Mouse (Mus musculus): Measurements from ENCODE around the gene Il21r. TPM values are rescaled to one million over a fixed set of nuclear protein-coding genes. Genes with fewer than 3 reads are reported as not detected.

Il21r gene
- polyA plus RNA-seq, 1 experiment: 0.39 TPM

DNA sequence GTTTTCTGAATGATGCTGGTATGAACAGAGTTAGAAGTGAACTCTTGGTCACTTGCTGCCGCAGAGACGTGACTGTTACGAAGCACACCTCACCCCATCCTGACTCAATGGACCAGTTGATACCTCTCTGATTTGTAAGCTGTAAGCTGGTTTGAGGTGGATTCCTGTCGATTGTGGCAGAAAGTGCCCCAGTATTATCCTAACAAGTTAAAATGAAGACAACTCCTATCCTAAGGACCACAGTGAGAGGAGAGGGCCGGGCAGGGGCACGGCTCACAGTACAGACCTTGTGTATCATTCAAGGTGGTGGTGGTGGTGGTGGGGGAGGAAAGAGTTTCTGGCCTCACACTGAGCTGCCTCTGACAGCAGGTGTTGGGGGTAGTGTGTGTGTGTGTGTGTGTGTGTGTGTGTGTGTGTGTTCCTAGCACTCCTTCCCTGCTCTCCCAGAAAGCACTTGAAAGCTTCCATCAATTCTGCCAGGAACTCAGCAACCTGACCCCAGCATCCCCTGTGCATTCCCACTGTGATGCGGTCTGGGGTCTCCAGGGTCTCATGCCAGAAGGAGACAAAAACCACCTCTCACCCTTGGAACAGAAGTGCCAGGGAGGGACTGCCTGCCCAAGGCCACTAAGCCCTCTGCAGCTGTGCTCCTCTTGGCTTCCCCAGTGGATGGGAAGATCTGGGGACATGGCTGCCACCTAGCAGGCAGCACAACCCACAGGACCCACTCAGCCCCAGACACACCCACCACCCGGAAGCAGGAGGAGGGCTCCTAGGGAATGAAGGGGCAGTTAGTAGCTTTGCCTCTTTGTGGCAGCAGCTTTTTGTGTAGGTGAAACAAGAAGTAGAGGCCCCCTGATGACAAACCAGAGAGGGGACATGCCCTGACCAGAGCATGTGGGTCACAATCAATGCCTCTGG is 34.3 kb downstream of the Il21r start:
- Histone ChIP-seq H3K27me3 (ENCODE audit: control insufficient read depth, insufficient read depth, low read length) (no peaks in the 10 kb centered on the region), H3K27ac (ENCODE audit: insufficient read depth, low read length) (no peak overlapping the region), H3K4me1 (ENCODE audit: control insufficient read depth, insufficient read depth, low read length) (peaks cover 10% of the 10 kb centered on the region), H3K4me3 (replicated peaks; ENCODE audit: insufficient read depth, low read depth, low read length) (no peak overlapping the region)
- TF ChIP-seq POLR2A (IDR thresholded peaks at IDR 0.05; ENCODE audit: borderline replicate concordance, insufficient read depth, low read length): no peak
- TF ChIP-seq CTCF (IDR thresholded peaks at IDR 0.05; ENCODE audit: borderline replicate concordance, insufficient read depth, low read depth, low read length): no peak
- DNase-seq: no peak
- WGBS: 88% methylated on average over 8 of the region's 8 CpGs

- TF ChIP-seq POLR2A (IDR thresholded peaks at IDR 0.05; ENCODE audit: borderline replicate concordance, insufficient read depth, low read length): no peak
- no peak overlapping the region for H3K4me3 ChIP-seq (replicated peaks; ENCODE audit: insufficient read depth, low read depth, low read length)
- H3K27ac ChIP-seq (ENCODE audit: insufficient read depth, low read length): no peak overlapping the region
- H3K4me1 ChIP-seq (ENCODE audit: control insufficient read depth, insufficient read depth, low read length): peaks cover 10% of the 10 kb centered on the region; the same call in 1 of the 2 replicates
- DNase-seq: no peak
- 72% methylated on average over 6 of the region's 6 CpGs for WGBS
- H3K27me3 ChIP-seq (ENCODE audit: control insufficient read depth, insufficient read depth, low read length): no peaks in the 10 kb centered on the region
These were observed 35.1 kb downstream of the Il21r start for GRCm38 (mm10) chr7:125638376-125638775.

DNA sequence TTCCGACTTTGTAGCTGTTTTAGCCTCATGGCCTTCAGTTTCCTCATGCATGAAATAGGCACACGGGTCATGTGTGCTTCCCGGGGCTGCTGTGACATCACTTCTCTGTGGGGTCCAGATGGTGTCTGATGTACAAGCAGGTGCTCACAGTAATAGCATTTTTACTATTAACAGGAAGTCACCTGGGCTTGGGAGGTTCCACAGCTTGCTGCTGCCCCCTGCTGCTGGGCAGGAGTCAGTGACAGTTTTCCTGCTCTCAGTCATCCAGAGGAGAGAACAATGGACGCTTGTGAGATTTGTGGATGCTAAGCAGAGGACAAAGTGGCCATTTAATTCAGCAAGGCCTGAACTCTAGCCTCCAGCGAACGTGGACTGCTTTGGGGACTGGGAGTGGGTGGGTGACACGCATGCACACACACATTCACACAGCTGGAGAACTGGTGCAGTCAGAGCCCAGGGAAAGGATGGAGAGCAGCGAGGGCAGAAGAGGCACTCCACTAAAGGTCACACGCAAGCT is 35.7 kb downstream of the Il21r start:
- peak overlapping the region; percentile 2; the same call in 1 of the 2 replicates for H3K27ac ChIP-seq (ENCODE audit: insufficient read depth, low read length)

GRCm38 (mm10) chr7:125643880-125644279 is 40.7 kb downstream of the Il21r start:
- TF ChIP-seq POLR2A (IDR thresholded peaks at IDR 0.05; ENCODE audit: borderline replicate concordance, insufficient read depth, low read length): no peak
- TF ChIP-seq CTCF (IDR thresholded peaks at IDR 0.05; ENCODE audit: borderline replicate concordance, insufficient read depth, low read depth, low read length): no peak
- DNase-seq: peak in 1 of 2 experiments; percentile 24

More for the DNA sequence above, 35.7 kb downstream of the Il21r start:
- no peaks in the 10 kb centered on the region for H3K27me3 ChIP-seq (ENCODE audit: control insufficient read depth, insufficient read depth, low read length)
- DNase-seq: peak; percentile 80 to 82
- no peak overlapping the region for H3K4me3 ChIP-seq (replicated peaks; ENCODE audit: insufficient read depth, low read depth, low read length)
- H3K4me1 ChIP-seq (ENCODE audit: control insufficient read depth, insufficient read depth, low read length): peaks cover 10% of the 10 kb centered on the region
- no peak for TF ChIP-seq POLR2A (IDR thresholded peaks at IDR 0.05; ENCODE audit: borderline replicate concordance, insufficient read depth, low read length)
- peak; percentile 95 for TF ChIP-seq CTCF (IDR thresholded peaks at IDR 0.05; ENCODE audit: borderline replicate concordance, insufficient read depth, low read depth, low read length)
- WGBS: 34% methylated on average over 9 of the region's 9 CpGs

DNA sequence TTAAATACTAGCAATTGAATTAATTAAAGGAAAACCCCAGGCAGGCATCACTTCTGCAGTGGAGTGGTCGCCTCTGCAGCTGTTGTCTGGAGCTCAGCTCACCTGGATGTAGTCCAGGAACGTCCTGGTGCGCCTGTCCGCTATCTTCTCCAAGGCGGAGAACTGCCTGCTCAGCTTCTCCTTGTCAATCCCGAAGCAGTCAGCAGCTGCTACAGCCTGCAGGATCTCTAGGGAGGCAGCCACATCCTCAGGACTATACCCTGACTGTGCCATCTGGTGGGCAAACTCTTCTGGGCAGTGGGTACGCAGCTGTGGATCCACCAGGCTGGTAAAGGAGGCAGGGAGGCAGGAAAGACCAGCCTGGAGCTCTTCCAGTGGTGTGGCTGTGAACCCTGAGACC is 42.2 kb downstream of the Il21r start:
- no peak overlapping the region for H3K4me3 ChIP-seq (replicated peaks; ENCODE audit: insufficient read depth, low read depth, low read length)
- H3K27me3 ChIP-seq (ENCODE audit: control insufficient read depth, insufficient read depth, low read length): no peaks in the 10 kb centered on the region
- no peak overlapping the region for H3K27ac ChIP-seq (ENCODE audit: insufficient read depth, low read length)
- no peak for DNase-seq
- 44% methylated on average over 7 of the region's 7 CpGs for WGBS
- TF ChIP-seq CTCF (IDR thresholded peaks at IDR 0.05; ENCODE audit: borderline replicate concordance, insufficient read depth, low read depth, low read length) (no peak), POLR2A (IDR thresholded peaks at IDR 0.05; ENCODE audit: borderline replicate concordance, insufficient read depth, low read length) (no peak)
- H3K4me1 ChIP-seq (ENCODE audit: control insufficient read depth, insufficient read depth, low read length): no peaks in the 10 kb centered on the region; the same call in 1 of the 2 replicates

More at GRCm38 (mm10) chr7:125643880-125644279, 40.7 kb downstream of the Il21r start:
- Histone ChIP-seq H3K4me3 (replicated peaks; ENCODE audit: insufficient read depth, low read depth, low read length) (no peak overlapping the region), H3K4me1 (ENCODE audit: control insufficient read depth, insufficient read depth, low read length) (peaks cover 4% of the 10 kb centered on the region), H3K27ac (ENCODE audit: insufficient read depth, low read length) (no peak overlapping the region), H3K27me3 (ENCODE audit: control insufficient read depth, insufficient read depth, low read length) (no peaks in the 10 kb centered on the region)
- WGBS: 22% methylated on average over 6 of the region's 6 CpGs

GRCm38 (mm10) chr7:125649013-125649412 is 45.8 kb downstream of the Il21r start:
- Histone ChIP-seq H3K4me1 (ENCODE audit: control insufficient read depth, insufficient read depth, low read length) (no peaks in the 10 kb centered on the region; the same call in 1 of the 2 replicates), H3K27ac (ENCODE audit: insufficient read depth, low read length) (no peak overlapping the region), H3K27me3 (ENCODE audit: control insufficient read depth, insufficient read depth, low read length) (no peaks in the 10 kb centered on the region), H3K4me3 (replicated peaks; ENCODE audit: insufficient read depth, low read depth, low read length) (no peak overlapping the region)
- DNase-seq: no peak
- 78% methylated on average over 1 of the region's 1 CpGs for WGBS
- TF ChIP-seq POLR2A (IDR thresholded peaks at IDR 0.05; ENCODE audit: borderline replicate concordance, insufficient read depth, low read length): no peak

DNA sequence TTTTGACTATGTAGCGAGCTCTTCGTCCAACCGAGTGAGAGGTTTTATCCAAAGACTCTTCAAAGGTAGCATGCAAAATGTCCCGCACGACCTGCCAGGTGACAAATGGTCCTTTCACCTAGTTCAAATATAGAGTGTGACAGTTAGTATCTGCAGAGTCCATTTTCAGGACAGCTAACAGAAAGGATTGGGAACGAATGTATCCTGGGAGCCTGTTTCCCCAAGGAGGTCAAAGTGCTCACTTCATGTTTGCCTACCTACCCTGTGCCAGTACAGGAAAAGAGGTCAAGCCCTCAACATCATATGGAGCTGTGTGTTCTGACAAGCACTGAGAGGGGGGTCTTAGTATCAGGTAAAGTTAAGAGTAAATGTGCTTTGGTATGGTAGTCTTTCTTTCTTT is 54.3 kb downstream of the Il21r start:
- WGBS: 95% methylated on average over 6 of the region's 6 CpGs
- no peaks in the 10 kb centered on the region for H3K4me1 ChIP-seq (ENCODE audit: control insufficient read depth, insufficient read depth, low read length)
- no peak for TF ChIP-seq CTCF (IDR thresholded peaks at IDR 0.05; ENCODE audit: borderline replicate concordance, insufficient read depth, low read depth, low read length)
- no peak for TF ChIP-seq POLR2A (IDR thresholded peaks at IDR 0.05; ENCODE audit: borderline replicate concordance, insufficient read depth, low read length)
- H3K27me3 ChIP-seq (ENCODE audit: control insufficient read depth, insufficient read depth, low read length): no peaks in the 10 kb centered on the region
- H3K27ac ChIP-seq (ENCODE audit: insufficient read depth, low read length): no peak overlapping the region
- DNase-seq: no peak
- H3K4me3 ChIP-seq (replicated peaks; ENCODE audit: insufficient read depth, low read depth, low read length): no peak overlapping the region

DNA sequence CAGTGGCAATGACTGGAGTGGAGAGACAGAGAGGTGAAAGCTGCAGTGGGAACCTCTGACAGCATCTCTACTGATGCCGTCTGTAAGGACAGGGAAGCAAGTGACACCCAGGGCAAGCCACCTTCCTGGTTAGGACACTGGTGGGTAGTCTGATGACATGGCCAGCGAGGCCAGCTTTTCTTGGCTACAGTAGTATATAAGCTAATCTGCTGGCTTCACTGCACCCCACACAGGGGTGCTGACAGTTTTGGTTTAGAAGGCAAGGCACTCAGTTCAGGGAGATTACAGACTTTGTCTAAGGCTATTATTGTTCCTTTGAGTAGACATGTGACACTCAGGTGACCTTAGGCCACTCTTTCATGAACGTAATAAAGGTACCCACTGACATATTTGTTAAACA is 60.4 kb downstream of the Il21r start:
- Histone ChIP-seq H3K27ac (ENCODE audit: insufficient read depth, low read length) (no peak overlapping the region), H3K27me3 (ENCODE audit: control insufficient read depth, insufficient read depth, low read length) (no peaks in the 10 kb centered on the region), H3K4me1 (ENCODE audit: control insufficient read depth, insufficient read depth, low read length) (no peaks in the 10 kb centered on the region), H3K4me3 (replicated peaks; ENCODE audit: insufficient read depth, low read depth, low read length) (no peak overlapping the region)
- 87% methylated on average over 3 of the region's 3 CpGs for WGBS
- no peak for TF ChIP-seq CTCF (IDR thresholded peaks at IDR 0.05; ENCODE audit: borderline replicate concordance, insufficient read depth, low read depth, low read length)
- no peak for TF ChIP-seq POLR2A (IDR thresholded peaks at IDR 0.05; ENCODE audit: borderline replicate concordance, insufficient read depth, low read length)
- no peak for DNase-seq
